Mouse (Mus musculus) embryonic facial prominence, embryonic 12.5 days (tissue): ENCODE results near the gene Reg4. TPM values are rescaled to one million over a fixed set of nuclear protein-coding genes. Genes with fewer than 3 reads are reported as not detected.

ENCODE experiments used
- ATAC-seq: fragments of 200-750 bp; cut with Nextera tagmentation; 2 replicates; pipeline ENCODE4 v1.8.0; 2017; ENCODE audit not compliant: insufficient number of reproducible peaks, insufficient read depth, low FRiP score, low TSS enrichment
- H3K27ac ChIP-seq: fragments of 300-500 bp; sonication (generic); 2 replicates; pipeline ENCODE4 v1.5.1; 2016; ENCODE audit warnings: mild to moderate bottlenecking
- H3K27me3 ChIP-seq: fragments of 300-500 bp; sonication (generic); 2 replicates; pipeline ENCODE4 v1.6.1; 2016; ENCODE audit warnings: mild to moderate bottlenecking, moderate library complexity
- H3K36me3 ChIP-seq: fragments of 300-500 bp; sonication (generic); 2 replicates; pipeline ENCODE4 v1.6.1; 2016; ENCODE audit warnings: mild to moderate bottlenecking
- H3K4me1 ChIP-seq: fragments of 300-500 bp; sonication (generic); 2 replicates; pipeline ENCODE4 v1.6.1; 2016
- H3K4me2 ChIP-seq: fragments of 300-500 bp; sonication (generic); replicated peaks from 2 replicates; pipeline ENCODE4 v1.6.1; 2016; ENCODE audit warnings: mild to moderate bottlenecking, moderate library complexity
- H3K4me3 ChIP-seq: fragments of 300-500 bp; sonication (generic); 2 replicates; pipeline ENCODE4 v1.5.1; 2016; ENCODE audit warnings: mild to moderate bottlenecking
- H3K9ac ChIP-seq: fragments of 300-500 bp; sonication (generic); 2 replicates; pipeline ENCODE4 v1.6.1; 2016; ENCODE audit warnings: mild to moderate bottlenecking, moderate library complexity
- H3K9me3 ChIP-seq: fragments of 300-500 bp; sonication (generic); 2 replicates; pipeline ENCODE4 v1.6.1; 2016; ENCODE audit warnings: mild to moderate bottlenecking, moderate library complexity
- WGBS: fragments of 180-500 bp; shearing (Covaris S2); methylation state at CpG from one replicate; pipeline ENCODE4 v1.1.7; 2016; 5-methylcytosine and 5-hydroxymethylcytosine counted together
- polyA plus RNA-seq: library from polyadenylated mRNA; unstranded; fragments of >200 nt; fragmentation: Nextera tagmentation; extraction: Ambion mirVana; gene quantifications from 2 replicates; pipeline ENCODE4 v1.2.1, GENCODE M21; 2016

The Reg4 gene
- polyA plus RNA-seq, 1 experiment from 2014 or later: not detected

- no peaks in the 10 kb centered on the region for H3K27me3 ChIP-seq
- no peaks in the 10 kb centered on the region for H3K36me3 ChIP-seq
- WGBS: 77% methylated on average over 3 of the region's 3 CpGs
- H3K4me1 ChIP-seq: peaks cover 8% of the 10 kb centered on the region; the same call in 1 of the 2 replicates
- ATAC-seq: no peak
- no peak overlapping the region for H3K9ac ChIP-seq
- no peaks in the 10 kb centered on the region for H3K9me3 ChIP-seq
- H3K4me3 ChIP-seq: no peak overlapping the region
- H3K27ac ChIP-seq: no peak overlapping the region
- no peak overlapping the region for H3K4me2 ChIP-seq
Observed at GRCm38 (mm10) chr3:98242051-98242450, 20.1 kb downstream of the Reg4 start.

- WGBS: 55% methylated on average over 8 of the region's 8 CpGs
Observed at GRCm38 (mm10) chr3:98242458-98243037, 20.6 kb downstream of the Reg4 start.

DNA sequence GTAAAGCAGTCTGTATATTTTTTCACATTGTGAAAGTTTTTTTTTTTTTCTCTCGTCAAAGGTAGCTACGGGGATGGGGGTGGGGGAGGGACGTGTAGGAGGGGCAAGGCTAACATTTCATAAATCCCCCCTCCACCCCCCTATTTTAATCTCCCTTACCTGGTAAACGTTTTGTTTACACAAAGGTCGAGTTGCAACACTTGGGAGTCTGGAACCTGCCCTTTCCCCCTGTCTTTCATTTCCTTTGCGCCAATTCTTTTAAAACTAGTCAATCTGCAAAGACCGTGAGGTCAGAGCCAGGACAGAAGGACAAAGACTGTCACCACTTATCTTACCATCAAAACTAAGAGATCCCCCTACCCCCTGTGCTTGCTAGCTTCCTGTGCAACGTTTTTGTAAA, 23.9 kb downstream of the Reg4 start:
- H3K27ac ChIP-seq: no peak overlapping the region; the same call in 1 of the 2 replicates
- H3K36me3 ChIP-seq: no peaks in the 10 kb centered on the region
- H3K4me3 ChIP-seq: no peak overlapping the region

More at GRCm38 (mm10) chr3:98242458-98243037, 20.6 kb downstream of the Reg4 start:
- Histone ChIP-seq H3K27ac (no peak overlapping the region), H3K36me3 (no peaks in the 10 kb centered on the region), H3K9me3 (no peaks in the 10 kb centered on the region), H3K4me3 (no peak overlapping the region), H3K9ac (no peak overlapping the region), H3K27me3 (no peaks in the 10 kb centered on the region), H3K4me1 (peaks cover 8% of the 10 kb centered on the region; the same call in 1 of the 2 replicates), H3K4me2 (no peak overlapping the region)
- ATAC-seq: no peak

GRCm38 (mm10) chr3:98246985-98247751, 25.2 kb downstream of the Reg4 start:
- H3K27ac ChIP-seq: no peak overlapping the region
- H3K4me2 ChIP-seq: no peak overlapping the region
- H3K36me3 ChIP-seq: no peaks in the 10 kb centered on the region
- H3K9ac ChIP-seq: no peak overlapping the region
- H3K4me1 ChIP-seq: peaks cover 8% of the 10 kb centered on the region; the same call in 1 of the 2 replicates
- H3K27me3 ChIP-seq: no peaks in the 10 kb centered on the region
- no peak overlapping the region for H3K4me3 ChIP-seq
- 36% methylated on average over 7 of the region's 7 CpGs for WGBS
- no peak; the same call in 1 of the 2 replicates for ATAC-seq
- H3K9me3 ChIP-seq: no peaks in the 10 kb centered on the region

More for the DNA sequence above, 23.9 kb downstream of the Reg4 start:
- 14% methylated on average over 8 of the region's 8 CpGs for WGBS
- no peaks in the 10 kb centered on the region for H3K9me3 ChIP-seq
- H3K9ac ChIP-seq: no peak overlapping the region
- H3K27me3 ChIP-seq: no peaks in the 10 kb centered on the region
- 0 out of 2 replicates have a peak overlapping the region, but pooled peaks have one; percentile 7 for H3K4me2 ChIP-seq
- H3K4me1 ChIP-seq: peaks cover 8% of the 10 kb centered on the region; the same call in 1 of the 2 replicates
- ATAC-seq: no peak

- H3K27me3 ChIP-seq: no peaks in the 10 kb centered on the region
- WGBS: 78% methylated on average over 2 of the region's 2 CpGs
- H3K36me3 ChIP-seq: no peaks in the 10 kb centered on the region
- H3K27ac ChIP-seq: no peak overlapping the region
- H3K9me3 ChIP-seq: no peaks in the 10 kb centered on the region
- peaks cover 8% of the 10 kb centered on the region; the same call in 1 of the 2 replicates for H3K4me1 ChIP-seq
- no peak overlapping the region for H3K9ac ChIP-seq
- no peak overlapping the region for H3K4me3 ChIP-seq
- no peak for ATAC-seq
- H3K4me2 ChIP-seq: no peak overlapping the region
Observed at GRCm38 (mm10) chr3:98249378-98249777, 27.4 kb downstream of the Reg4 start.

GRCm38 (mm10) chr3:98249833-98250448, 28.0 kb downstream of the Reg4 start:
- Histone ChIP-seq H3K27me3 (no peaks in the 10 kb centered on the region), H3K36me3 (no peaks in the 10 kb centered on the region), H3K4me2 (no peak overlapping the region), H3K9ac (no peak overlapping the region), H3K4me3 (no peak overlapping the region), H3K27ac (no peak overlapping the region), H3K4me1 (peaks cover 8% of the 10 kb centered on the region; the same call in 1 of the 2 replicates), H3K9me3 (no peaks in the 10 kb centered on the region)
- no peak for ATAC-seq
- 71% methylated on average over 11 of the region's 11 CpGs for WGBS

- Histone ChIP-seq H3K9me3 (no peaks in the 10 kb centered on the region), H3K36me3 (no peaks in the 10 kb centered on the region), H3K27me3 (no peaks in the 10 kb centered on the region), H3K9ac (no peak overlapping the region), H3K4me3 (no peak overlapping the region), H3K4me2 (no peak overlapping the region), H3K27ac (no peak overlapping the region), H3K4me1 (no peaks in the 10 kb centered on the region)
- ATAC-seq: no peak
- WGBS: 97% methylated on average over 3 of the region's 3 CpGs
Observed at GRCm38 (mm10) chr3:98254059-98254458, 32.1 kb downstream of the Reg4 start.

GRCm38 (mm10) chr3:98254656-98255583, 33.0 kb downstream of the Reg4 start:
- Histone ChIP-seq H3K9ac (no peak overlapping the region), H3K4me1 (no peaks in the 10 kb centered on the region), H3K4me3 (no peak overlapping the region), H3K36me3 (no peaks in the 10 kb centered on the region), H3K4me2 (no peak overlapping the region), H3K27ac (no peak overlapping the region), H3K9me3 (no peaks in the 10 kb centered on the region), H3K27me3 (no peaks in the 10 kb centered on the region)
- WGBS: 85% methylated on average over 8 of the region's 8 CpGs
- ATAC-seq: no peak

DNA sequence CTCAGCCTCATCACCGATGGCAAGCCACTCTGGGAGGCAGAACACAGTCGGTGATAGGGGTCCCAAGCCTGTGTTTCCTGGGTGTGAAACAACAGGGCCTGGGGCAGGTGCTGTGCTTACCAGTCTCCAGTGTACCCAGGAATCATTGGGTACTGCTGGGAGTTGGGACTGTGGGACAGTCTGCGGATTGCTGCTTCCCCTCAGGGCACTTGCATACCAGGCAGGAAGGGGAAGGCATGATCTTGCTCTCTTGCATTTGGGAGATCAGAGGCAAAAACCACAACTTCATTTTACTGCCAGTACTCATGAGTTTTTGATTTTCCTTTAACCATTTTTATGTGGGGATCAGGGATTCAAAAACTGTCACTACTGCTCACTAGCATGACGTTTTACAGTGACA, 36.8 kb downstream of the Reg4 start:
- no peaks in the 10 kb centered on the region for H3K36me3 ChIP-seq
- H3K27me3 ChIP-seq: no peaks in the 10 kb centered on the region
- no peak overlapping the region for H3K27ac ChIP-seq
- H3K4me1 ChIP-seq: no peaks in the 10 kb centered on the region
- no peak overlapping the region for H3K4me2 ChIP-seq
- no peaks in the 10 kb centered on the region for H3K9me3 ChIP-seq
- no peak overlapping the region for H3K9ac ChIP-seq
- WGBS: 79% methylated on average over 4 of the region's 4 CpGs
- ATAC-seq: no peak
- no peak overlapping the region for H3K4me3 ChIP-seq

GRCm38 (mm10) chr3:98259271-98259751, 37.4 kb downstream of the Reg4 start:
- no peak for ATAC-seq
- no peak overlapping the region for H3K4me2 ChIP-seq
- H3K9me3 ChIP-seq: no peaks in the 10 kb centered on the region
- H3K9ac ChIP-seq: no peak overlapping the region
- no peaks in the 10 kb centered on the region for H3K27me3 ChIP-seq
- WGBS: 84% methylated on average over 5 of the region's 5 CpGs
- no peaks in the 10 kb centered on the region for H3K36me3 ChIP-seq
- H3K27ac ChIP-seq: no peak overlapping the region
- no peaks in the 10 kb centered on the region for H3K4me1 ChIP-seq
- H3K4me3 ChIP-seq: no peak overlapping the region

GRCm38 (mm10) chr3:98260534-98260933, 38.6 kb downstream of the Reg4 start:
- H3K9ac ChIP-seq: no peak overlapping the region
- 80% methylated on average over 3 of the region's 3 CpGs for WGBS
- ATAC-seq: no peak
- no peaks in the 10 kb centered on the region for H3K9me3 ChIP-seq
- H3K27me3 ChIP-seq: no peaks in the 10 kb centered on the region
- no peaks in the 10 kb centered on the region for H3K4me1 ChIP-seq
- H3K36me3 ChIP-seq: no peaks in the 10 kb centered on the region
- H3K4me2 ChIP-seq: no peak overlapping the region
- no peak overlapping the region for H3K27ac ChIP-seq
- no peak overlapping the region for H3K4me3 ChIP-seq
